In genomic region chr19:55449084-55449483, GRCm38 (mm10) we compare ENCODE assay signal across 16 mouse cellular contexts.
A peak's percentile ranks its signal among the peaks of the same experiment; 100 is the strongest.
DNase-seq lines count a peak whose midpoint lies in the region; ATAC-seq and TF ChIP-seq lines count a peak whose summit lies in the region.
"Had no signal": no experiment of that assay in that cellular context is flagged by ENCODE, and none has a peak within 500 bp of the region (broad histone marks: within the 10 kb centered on the region; RNA-seq: fewer than 3 reads in every experiment).

No protein-coding gene starts in this region.

- no peaks in the 10 kb centered on the region for H3K36me3 ChIP-seq in forebrain, embryonic 13.5 days (ENCODE audit: poor library complexity, severe bottlenecking)
- H3K36me3 ChIP-seq in forebrain, embryonic 12.5 days (replicated peaks) = no peaks in the 10 kb centered on the region
- no peaks in the 10 kb centered on the region for H3K36me3 ChIP-seq in lung, embryonic 14.5 days (ENCODE audit: insufficient read depth)
- H3K36me3 ChIP-seq in lung, postnatal 0 days (ENCODE audit: insufficient read depth, low read length) = no peaks in the 10 kb centered on the region
- H3K36me3 ChIP-seq in hindbrain, embryonic 14.5 days (replicated peaks; ENCODE audit: control insufficient read depth, insufficient read depth) = no peaks in the 10 kb centered on the region
- no peaks in the 10 kb centered on the region for H3K36me3 ChIP-seq in neural tube, embryonic 15.5 days

- peak; percentile 66 for ATAC-seq in forebrain, embryonic 13.5 days
- ATAC-seq in forebrain, embryonic 12.5 days (ENCODE audit: low FRiP score) = no peak
- no peak; the same call in 1 of the 2 replicates for ATAC-seq in lung, embryonic 14.5 days (ENCODE audit: insufficient read depth)
- no peak; the same call in 1 of the 2 replicates for ATAC-seq in lung, postnatal 0 days
- ATAC-seq in hindbrain, embryonic 14.5 days (ENCODE audit: low FRiP score) = no peak
- ATAC-seq in neural tube, embryonic 15.5 days (ENCODE audit: low FRiP score) = no peak

- H3K4me3 ChIP-seq in forebrain, embryonic 13.5 days = no peak overlapping the region
- H3K4me3 ChIP-seq in forebrain, embryonic 12.5 days (replicated peaks) = no peak overlapping the region
- H3K4me3 ChIP-seq in lung, embryonic 14.5 days (ENCODE audit: low read depth, low read length) = no peak overlapping the region
- H3K4me3 ChIP-seq in lung, postnatal 0 days (ENCODE audit: low read depth, low read length) = no peak overlapping the region
- H3K4me3 ChIP-seq in hindbrain, embryonic 14.5 days (replicated peaks; ENCODE audit: low read length) = no peak overlapping the region
- H3K4me3 ChIP-seq in neural tube, embryonic 15.5 days (replicated peaks) = no peak overlapping the region
- H3K4me3 ChIP-seq: heart, embryonic 12.5 days had no signal

- 23% methylated on average over 13 of the region's 13 CpGs for WGBS in forebrain, embryonic 13.5 days
- WGBS in forebrain, embryonic 12.5 days = 40% methylated on average over 13 of the region's 13 CpGs
- WGBS in lung, embryonic 14.5 days = 68% methylated on average over 13 of the region's 13 CpGs
- WGBS in lung, postnatal 0 days = 66% methylated on average over 13 of the region's 13 CpGs
- 29% methylated on average over 13 of the region's 13 CpGs for whole genome bisulfite sequencing in hindbrain, embryonic 14.5 days
- WGBS in neural tube, embryonic 15.5 days = 24% methylated on average over 13 of the region's 13 CpGs

- no peak for TF ChIP-seq EP300 in lung, postnatal 0 days (IDR thresholded peaks at IDR 0.05)

- no peak for TF ChIP-seq CTCF in lung, embryonic 14.5 days (IDR thresholded peaks at IDR 0.05; ENCODE audit: low read depth)
- no peak for TF ChIP-seq CTCF in lung, postnatal 0 days (IDR thresholded peaks at IDR 0.05)

- H3K4me2 ChIP-seq in forebrain, embryonic 13.5 days = peak overlapping the region; percentile 36
- no peak overlapping the region for H3K4me2 ChIP-seq in forebrain, embryonic 12.5 days
- no peak overlapping the region for H3K4me2 ChIP-seq in lung, embryonic 14.5 days
- H3K4me2 ChIP-seq in lung, postnatal 0 days (replicated peaks; ENCODE audit: low read depth, low read length) = no peak overlapping the region
- H3K4me2 ChIP-seq in hindbrain, embryonic 14.5 days (replicated peaks) = peak overlapping the region; percentile 23
- peak overlapping the region; percentile 27 for H3K4me2 ChIP-seq in neural tube, embryonic 15.5 days
- H3K4me2 ChIP-seq: heart, embryonic 12.5 days had no signal

- peak; percentile 50 for DNase-seq in lung, embryonic 14.5 days
- DNase-seq in lung, postnatal 0 days (ENCODE audit: low spot score) = no peak
- peak; percentile 41 for DNase-seq in hindbrain, embryonic 14.5 days (ENCODE audit: low spot score)
- no peak for DNase-seq in urinary bladder, adult 2 months (ENCODE audit: low spot score)
- no peak for DNase-seq in left cerebral cortex, postnatal 14 days (ENCODE audit: low spot score in 2 of 2)
- DNase-seq: adrenal gland, adult 8-10 months; B cell, adult 2 months; cerebellum, adult 11-12 months; kidney, postnatal 14 days; lung, adult 2 months; right cerebral cortex, adult 18-20 months; thymus, postnatal 4 days had no signal

- H3K27ac ChIP-seq in forebrain, embryonic 13.5 days = no peak overlapping the region
- H3K27ac ChIP-seq in forebrain, embryonic 12.5 days = no peak overlapping the region
- H3K27ac ChIP-seq in lung, embryonic 14.5 days (ENCODE audit: low read depth) = no peak overlapping the region
- H3K27ac ChIP-seq in lung, postnatal 0 days (ENCODE audit: low read length) = no peak overlapping the region
- no peak overlapping the region for H3K27ac ChIP-seq in hindbrain, embryonic 14.5 days
- H3K27ac ChIP-seq in neural tube, embryonic 15.5 days (replicated peaks) = no peak overlapping the region

- intact Hi-C loops in left cerebral cortex, postnatal 14 days (cut with DNase I) = no loop called here

- H3K4me1 ChIP-seq in forebrain, embryonic 13.5 days = peaks cover 19% of the 10 kb centered on the region
- peaks cover 19% of the 10 kb centered on the region for H3K4me1 ChIP-seq in forebrain, embryonic 12.5 days
- H3K4me1 ChIP-seq in lung, embryonic 14.5 days (ENCODE audit: insufficient read depth) = no peaks in the 10 kb centered on the region
- H3K4me1 ChIP-seq in lung, postnatal 0 days (ENCODE audit: insufficient read depth, low read depth, low read length) = no peaks in the 10 kb centered on the region
- H3K4me1 ChIP-seq in hindbrain, embryonic 14.5 days (replicated peaks; ENCODE audit: control insufficient read depth, insufficient read depth, low read length) = 0 out of 2 replicates have a peak, but pooled peaks cover 9% of the 10 kb centered on the region
- peaks cover 10% of the 10 kb centered on the region for H3K4me1 ChIP-seq in neural tube, embryonic 15.5 days
- H3K4me1 ChIP-seq: heart, embryonic 12.5 days had no signal

- H3K9ac ChIP-seq in forebrain, embryonic 13.5 days = no peak overlapping the region
- H3K9ac ChIP-seq in forebrain, embryonic 12.5 days = no peak overlapping the region
- H3K9ac ChIP-seq in lung, embryonic 14.5 days = no peak overlapping the region
- no peak overlapping the region for H3K9ac ChIP-seq in lung, postnatal 0 days (replicated peaks; ENCODE audit: low read depth)
- no peak overlapping the region for H3K9ac ChIP-seq in hindbrain, embryonic 14.5 days
- H3K9ac ChIP-seq in neural tube, embryonic 15.5 days (replicated peaks) = no peak overlapping the region
- H3K9ac ChIP-seq: heart, embryonic 12.5 days had no signal

- no peaks in the 10 kb centered on the region for H3K9me3 ChIP-seq in forebrain, embryonic 13.5 days (replicated peaks)
- no peaks in the 10 kb centered on the region for H3K9me3 ChIP-seq in forebrain, embryonic 12.5 days
- H3K9me3 ChIP-seq in lung, embryonic 14.5 days (ENCODE audit: low read depth, low read length) = no peaks in the 10 kb centered on the region
- no peaks in the 10 kb centered on the region for H3K9me3 ChIP-seq in lung, postnatal 0 days (ENCODE audit: low read length)
- H3K9me3 ChIP-seq in hindbrain, embryonic 14.5 days (ENCODE audit: control insufficient read depth, low read length) = no peaks in the 10 kb centered on the region
- no peaks in the 10 kb centered on the region for H3K9me3 ChIP-seq in neural tube, embryonic 15.5 days (replicated peaks)
- H3K9me3 ChIP-seq: heart, embryonic 12.5 days had no signal

- peaks cover 2% of the 10 kb centered on the region; the same call in 1 of the 2 replicates for H3K27me3 ChIP-seq in forebrain, embryonic 13.5 days
- H3K27me3 ChIP-seq in forebrain, embryonic 12.5 days = peaks cover 7% of the 10 kb centered on the region
- H3K27me3 ChIP-seq in lung, embryonic 14.5 days (ENCODE audit: insufficient read depth, low read length) = no peaks in the 10 kb centered on the region
- no peaks in the 10 kb centered on the region for H3K27me3 ChIP-seq in lung, postnatal 0 days (replicated peaks; ENCODE audit: insufficient read depth, low read length)
- H3K27me3 ChIP-seq in hindbrain, embryonic 14.5 days (ENCODE audit: control insufficient read depth, insufficient read depth, low read length) = no peaks in the 10 kb centered on the region
- H3K27me3 ChIP-seq in neural tube, embryonic 15.5 days (replicated peaks) = peaks cover 16% of the 10 kb centered on the region
- H3K27me3 ChIP-seq: heart, embryonic 12.5 days had no signal

Comparison
In these comparisons a context has a peak if more than half of its experiments do, and no peak if none do; other contexts are left out.
1. H3K4me2 ChIP-seq: peak in forebrain, embryonic 13.5 days (single experiment), hindbrain, embryonic 14.5 days (single experiment) and neural tube, embryonic 15.5 days (single experiment); none in forebrain, embryonic 12.5 days (single experiment), lung, embryonic 14.5 days (single experiment) and lung, postnatal 0 days (single experiment).
2. DNase-seq: peak in lung, embryonic 14.5 days (single experiment) and hindbrain, embryonic 14.5 days (single experiment); none in lung, postnatal 0 days (single experiment), urinary bladder, adult 2 months (single experiment) and left cerebral cortex, postnatal 14 days (0 of 2).